Mouse (Mus musculus) urinary bladder, adult 2 months (tissue): ENCODE results near the gene Lrrc8d. TPM values are rescaled to one million over a fixed set of nuclear protein-coding genes. Genes with fewer than 3 reads are reported as not detected.

Source experiments
- DNase-seq: peaks from one replicate; pipeline ENCODE4 v3.0.0; 2022; ENCODE audit warnings: low spot score
- polyA plus RNA-seq: library from polyadenylated mRNA; depleted of rRNA; stranded (reverse); fragments of >200 nt; gene quantifications from 2 replicates; pipeline ENCODE4 v1.2.3, GENCODE M21; 2012

The Lrrc8d gene
- polyA plus RNA-seq, 1 experiment: 2.2 TPM

DNA sequence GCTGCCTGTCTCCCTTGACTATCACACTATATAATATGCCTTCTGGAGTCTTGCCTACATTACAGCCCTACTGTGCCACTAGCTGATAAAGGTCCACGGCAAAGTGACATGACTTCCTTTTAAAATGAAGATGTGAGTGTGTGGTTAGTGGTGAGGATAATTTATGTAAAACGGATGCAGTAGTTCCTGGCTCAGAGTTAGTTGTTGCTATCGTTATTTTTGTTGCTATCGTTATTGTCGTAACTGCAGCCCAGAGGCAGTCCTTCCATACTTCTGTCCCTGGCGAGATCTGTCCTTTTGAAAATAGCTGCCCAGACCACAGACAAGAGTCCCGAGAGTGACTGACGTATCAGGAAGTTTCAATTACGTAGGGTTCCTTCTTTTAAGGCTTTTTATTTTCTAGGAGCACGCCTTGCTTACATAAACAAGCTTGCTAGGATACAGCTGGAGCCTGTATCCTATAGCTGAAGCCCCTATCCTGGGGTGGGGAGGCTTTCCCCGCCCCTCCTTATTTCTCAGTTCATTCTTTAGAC is 18.4 kb downstream of the Lrrc8d start:
- no peak for DNase-seq

DNA sequence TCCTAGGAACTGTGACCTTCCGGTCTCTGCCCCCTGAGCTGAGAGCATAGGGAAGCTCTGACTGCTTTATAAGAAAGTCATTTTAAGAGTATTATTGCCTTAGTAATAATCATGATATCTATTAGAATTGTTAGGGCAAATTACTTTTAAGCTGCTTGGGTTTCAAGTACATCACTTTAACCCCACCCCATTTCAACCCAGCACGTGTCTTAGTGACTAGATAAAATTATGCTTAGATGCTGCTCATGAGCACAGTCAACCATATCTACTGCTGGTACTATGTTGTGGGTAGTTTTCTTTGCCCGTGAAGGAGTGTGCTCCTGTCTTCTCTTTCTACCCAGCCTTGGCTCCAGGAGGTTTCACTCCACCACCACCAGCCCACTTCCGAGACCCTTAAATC is 21.5 kb downstream of the Lrrc8d start:
- DNase-seq: no peak

DNA sequence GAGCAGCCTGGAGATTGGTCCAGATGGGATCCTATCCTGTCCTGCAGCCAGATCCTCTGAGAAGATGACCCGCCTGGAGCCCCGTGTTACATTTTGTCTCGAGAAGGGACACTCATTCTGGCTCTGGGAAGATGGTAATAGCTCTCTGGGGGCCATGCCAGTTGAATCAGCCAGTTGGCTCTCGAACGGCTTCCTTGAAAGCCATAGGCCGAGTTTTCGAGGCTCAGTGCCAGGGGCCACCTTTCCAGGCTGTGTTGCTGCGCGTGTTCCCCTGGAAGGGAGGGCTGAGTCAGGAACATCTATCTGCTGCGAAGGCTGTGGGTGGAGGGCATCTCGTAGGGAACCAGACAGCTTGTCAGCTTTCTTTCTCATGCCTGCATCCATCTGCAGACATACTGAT is 23.0 kb downstream of the Lrrc8d start:
- no peak for DNase-seq

DNA sequence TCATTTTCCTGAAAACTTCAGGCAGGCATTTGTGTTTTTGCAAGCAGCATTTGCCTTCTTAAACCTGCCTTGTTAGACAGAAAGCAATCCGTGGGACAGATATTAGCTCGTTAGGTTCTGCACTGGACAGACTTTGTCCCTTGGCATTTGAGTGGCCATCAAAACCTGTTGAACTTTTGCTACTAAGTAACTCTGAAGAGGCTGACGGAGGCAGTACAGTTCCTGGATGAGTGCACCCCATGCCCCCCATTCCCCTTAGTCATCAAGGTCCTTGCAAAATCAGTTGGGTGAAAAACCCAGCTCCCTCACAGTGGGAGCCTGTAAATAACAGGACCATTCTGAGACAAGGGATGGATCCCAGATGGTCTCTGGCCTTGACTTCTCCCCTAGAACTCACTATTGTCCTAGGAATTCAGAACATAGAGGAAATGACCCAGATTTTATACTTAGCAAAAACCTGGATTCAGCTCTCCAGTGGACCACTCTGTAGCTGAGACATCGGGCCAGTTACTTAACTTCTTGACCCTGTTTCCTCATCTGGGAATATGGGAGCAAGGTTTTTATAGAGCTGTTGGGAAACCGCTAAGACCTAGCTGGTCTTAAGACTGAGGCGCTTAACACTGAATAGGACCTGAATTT is 30.5 kb downstream of the Lrrc8d start:
- DNase-seq: no peak

DNA sequence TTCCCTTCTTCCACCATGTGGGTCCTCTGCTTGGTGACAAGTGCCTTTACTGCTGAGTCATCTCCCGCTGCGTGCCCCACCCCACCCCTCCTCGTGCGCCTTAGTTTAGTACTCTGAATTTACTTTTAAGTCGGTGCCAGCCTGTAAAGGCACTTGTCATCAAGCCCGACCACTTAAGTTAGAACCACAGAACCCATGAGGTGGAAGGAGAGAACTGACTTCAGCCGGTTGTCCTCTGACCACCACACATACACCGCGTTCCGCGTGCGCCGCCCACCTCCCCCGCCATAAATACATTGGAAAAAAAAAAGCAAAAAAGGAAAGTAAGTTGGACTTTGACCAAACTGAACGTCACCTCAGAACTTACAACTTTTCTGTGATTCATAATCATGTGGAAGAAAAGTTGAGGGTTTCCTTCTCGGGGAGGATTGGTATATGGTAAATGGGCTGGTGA is 31.4 kb downstream of the Lrrc8d start:
- DNase-seq: no peak

DNA sequence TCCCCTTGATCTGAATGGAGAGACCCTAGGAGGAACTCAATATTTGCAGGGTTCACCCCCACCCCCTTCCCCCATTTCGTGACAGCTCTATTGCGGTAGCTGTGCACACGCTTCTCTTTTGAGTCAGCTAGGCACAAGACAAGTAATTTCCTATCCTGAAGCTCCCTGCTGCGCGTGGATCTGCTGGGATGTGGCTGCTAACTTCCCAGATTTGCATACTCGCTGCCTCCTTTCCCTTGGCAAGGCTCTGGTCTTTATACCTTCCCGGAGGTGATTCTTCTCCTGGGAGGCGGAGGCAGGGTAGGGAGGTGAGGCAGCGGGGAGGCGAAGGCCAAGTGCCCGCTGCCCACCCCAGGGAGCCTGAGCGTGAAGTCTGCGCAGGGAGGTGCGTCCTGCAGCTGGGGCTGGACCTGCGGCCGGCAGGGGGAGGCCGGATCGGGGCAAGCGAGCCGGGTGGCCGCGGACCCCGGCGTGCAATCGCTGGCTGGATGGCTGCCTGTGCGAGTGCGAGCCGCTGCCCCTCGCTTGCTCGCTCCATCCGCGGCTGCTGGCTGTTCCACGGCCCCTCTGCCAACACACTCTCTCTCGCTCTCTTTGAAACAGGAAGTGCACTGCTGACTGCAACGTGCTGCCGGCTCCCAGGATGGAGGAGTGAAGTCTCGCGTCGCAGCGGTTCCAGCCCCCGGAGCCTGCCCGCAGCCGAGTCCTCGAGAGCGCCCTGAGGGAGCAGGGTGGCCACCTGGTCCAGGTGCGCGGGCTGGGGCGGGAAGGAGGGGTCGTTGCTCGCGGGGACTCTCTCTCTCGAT is 32.1 kb downstream of the Lrrc8d start:
- DNase-seq: peak; percentile 49

DNA sequence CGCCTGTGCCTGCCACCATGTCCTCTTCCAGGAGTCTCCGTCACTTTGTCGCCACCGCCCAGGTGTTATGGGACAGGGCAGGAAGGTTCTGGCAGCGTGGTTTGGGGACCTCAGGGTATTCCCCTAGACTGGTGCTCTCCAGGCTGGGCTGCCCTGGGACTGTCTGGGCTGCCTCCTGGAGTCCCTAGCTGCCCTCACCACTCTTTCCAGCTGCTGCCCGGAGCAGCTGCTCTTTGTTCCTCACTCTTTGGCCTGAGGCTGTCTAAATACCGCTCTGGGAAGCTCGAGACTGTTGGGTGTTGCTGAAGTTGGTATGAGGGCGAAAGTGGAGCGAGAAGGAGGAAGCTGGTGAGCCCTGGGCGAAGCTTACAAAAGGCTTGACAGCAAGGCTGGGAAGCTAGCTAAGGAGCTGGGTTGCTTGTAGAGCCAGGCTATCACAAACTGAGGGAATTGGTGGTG is 32.7 kb downstream of the Lrrc8d start:
- DNase-seq: peak; percentile 28

DNA sequence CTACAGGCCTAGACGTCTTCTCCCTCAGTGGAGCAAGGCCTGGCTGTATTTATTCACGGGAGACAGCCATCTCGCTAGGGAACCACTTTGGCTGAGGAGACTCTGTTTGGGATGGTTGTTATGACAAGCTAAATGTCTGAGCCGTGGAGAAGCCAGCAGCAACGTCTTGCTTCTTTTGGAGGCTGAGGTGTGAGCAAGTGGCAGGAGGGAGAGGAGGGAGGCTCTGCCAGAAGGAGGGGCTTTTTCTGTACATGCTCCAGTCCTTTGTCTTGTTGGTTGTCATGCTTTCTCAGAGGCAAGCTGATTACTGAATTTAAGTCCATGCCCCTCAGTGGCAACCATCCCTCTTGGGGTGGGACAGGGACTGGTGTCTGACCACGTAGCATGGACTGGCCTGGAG is 33.5 kb downstream of the Lrrc8d start:
- DNase-seq: no peak

DNA sequence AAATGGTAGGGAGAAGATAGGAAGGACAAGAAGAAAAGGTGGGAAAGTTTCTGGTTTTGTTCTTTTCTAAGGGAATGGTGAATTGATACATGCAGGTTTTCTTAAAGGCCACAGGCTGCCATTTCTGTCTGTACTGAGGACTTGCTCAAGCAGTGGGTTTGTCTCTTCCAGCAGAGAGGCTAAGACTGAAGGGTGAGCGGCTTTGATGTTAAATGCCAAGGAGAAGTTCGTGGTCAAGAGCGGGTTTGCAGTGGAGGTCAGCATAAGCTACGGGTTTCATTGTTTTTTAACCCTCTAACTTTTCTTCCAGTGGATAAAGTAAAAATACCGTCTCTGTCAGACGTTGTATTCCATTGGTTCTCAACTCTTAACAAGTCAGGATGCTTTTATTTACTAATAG is 36.6 kb downstream of the Lrrc8d start:
- DNase-seq: no peak

DNA sequence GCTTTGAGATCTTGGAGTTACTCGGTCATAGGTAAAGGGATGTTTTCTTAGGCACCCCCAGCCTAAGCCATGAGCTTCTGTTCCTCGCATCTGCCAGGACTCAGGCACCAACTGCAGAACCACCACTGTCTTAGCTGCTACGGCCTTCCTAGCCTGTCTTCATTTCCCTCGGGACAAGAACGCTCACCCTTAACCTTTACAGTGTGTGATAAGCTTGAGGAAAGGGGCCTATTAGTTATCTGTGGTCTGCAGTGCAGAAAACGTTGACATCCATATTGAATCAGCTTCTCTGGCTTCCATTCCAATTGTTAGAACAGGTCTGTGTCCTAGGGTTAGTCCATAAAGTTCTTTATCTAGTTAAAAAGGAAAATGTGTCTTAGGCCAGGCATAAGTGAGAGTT is 37.4 kb downstream of the Lrrc8d start:
- DNase-seq: no peak

DNA sequence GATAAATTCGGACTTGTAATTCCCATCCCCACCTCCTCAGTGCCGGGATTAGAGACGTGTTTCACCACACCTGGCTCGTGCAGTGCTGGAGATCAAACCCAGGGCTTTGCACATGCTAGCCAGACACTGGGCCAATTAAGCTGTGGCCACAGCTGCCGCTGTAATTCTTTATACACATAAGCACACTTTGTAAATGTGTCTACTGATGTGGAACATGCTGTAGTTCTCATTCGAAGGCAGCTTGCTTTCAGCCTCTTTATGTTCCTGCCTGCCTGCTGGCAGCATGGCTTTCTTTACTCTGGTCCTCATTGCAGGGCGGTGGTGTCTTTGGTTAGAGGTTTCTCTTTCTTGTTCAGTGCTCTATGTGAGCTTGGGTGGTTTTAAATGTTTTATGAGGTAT is 40.7 kb downstream of the Lrrc8d start:
- DNase-seq: no peak

DNA sequence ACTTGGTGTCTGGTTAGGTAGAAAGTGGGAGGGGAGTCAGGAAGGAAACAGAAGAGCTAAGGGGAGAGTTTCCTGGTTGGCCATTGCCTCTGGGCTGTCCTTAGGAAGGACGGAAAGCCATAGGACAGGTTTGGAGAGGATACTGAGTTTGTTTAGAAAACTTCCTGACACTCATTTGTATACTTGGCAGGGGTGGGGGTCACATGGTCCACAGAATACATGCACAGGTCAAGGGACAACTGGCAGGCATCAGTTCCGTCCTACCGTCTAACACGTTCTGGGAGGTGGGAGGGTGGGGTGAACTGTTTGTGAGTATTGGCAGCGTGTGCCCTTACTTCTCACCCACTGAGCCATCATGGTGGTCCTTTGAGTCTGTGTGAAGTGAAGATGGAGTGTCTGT is 42.9 kb downstream of the Lrrc8d start:
- no peak for DNase-seq

DNA sequence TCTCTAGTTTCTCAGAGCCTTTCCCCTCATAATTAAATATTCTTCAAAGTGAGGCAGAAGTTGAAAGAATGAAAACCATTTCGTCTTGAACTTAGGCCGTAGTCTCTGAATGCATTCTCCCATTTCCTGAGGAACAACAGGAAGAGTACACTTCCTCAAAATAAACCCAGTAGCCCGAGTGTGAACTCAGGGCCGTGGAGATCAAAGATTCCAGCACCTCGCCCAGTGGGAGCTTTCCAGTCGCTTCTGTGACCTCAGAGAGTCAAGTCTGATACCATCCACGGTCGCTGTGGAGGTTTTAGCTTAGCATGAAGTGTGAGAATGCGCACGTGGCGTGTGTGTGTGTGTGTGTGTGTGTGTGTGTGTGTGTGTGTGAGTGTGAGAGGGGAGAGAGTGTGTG is 45.6 kb downstream of the Lrrc8d start:
- no peak for DNase-seq

DNA sequence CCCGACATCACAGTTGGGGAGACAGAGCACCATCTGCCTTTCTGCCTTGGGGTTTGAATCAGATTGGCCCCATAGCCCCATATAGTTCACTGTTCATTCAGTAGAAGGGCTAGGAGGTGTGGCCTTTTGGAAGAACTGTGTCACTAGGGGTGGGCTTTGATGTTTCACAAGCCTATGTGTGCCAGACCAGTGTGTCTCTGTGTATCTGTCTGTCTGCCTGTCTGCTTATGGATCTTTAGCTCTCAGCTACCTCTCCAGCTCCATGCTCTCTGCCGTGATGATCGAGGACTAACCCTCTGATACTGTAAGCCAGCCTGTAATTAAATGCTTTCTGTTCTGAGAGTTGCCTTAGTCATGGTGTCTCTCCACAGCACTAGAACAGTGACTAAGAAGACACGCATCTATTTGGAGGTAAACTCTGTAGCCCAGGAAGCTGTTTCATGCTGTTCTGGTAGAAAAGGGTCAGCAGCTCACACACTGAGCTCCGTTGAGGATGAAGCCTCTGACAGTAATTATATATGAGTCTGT is 46.2 kb downstream of the Lrrc8d start:
- DNase-seq: no peak

DNA sequence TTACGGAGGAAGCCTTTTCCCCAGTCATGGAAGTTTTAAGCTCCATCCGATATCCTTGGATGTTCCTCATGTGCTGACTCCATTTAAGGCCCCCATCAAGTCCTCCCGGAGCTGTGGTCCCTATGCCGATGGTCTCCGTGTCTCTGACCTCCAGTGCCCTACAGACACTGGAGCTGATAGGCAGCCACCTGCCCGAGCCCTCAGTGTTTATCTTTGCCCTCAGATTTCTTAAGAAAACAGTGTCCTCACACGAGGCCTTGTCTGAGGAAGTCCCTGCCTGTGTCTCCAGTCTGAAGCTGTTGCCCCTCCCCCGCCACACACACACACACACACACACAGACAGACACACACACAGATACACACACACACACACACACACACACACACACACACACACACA is 55.0 kb downstream of the Lrrc8d start:
- no peak for DNase-seq

DNA sequence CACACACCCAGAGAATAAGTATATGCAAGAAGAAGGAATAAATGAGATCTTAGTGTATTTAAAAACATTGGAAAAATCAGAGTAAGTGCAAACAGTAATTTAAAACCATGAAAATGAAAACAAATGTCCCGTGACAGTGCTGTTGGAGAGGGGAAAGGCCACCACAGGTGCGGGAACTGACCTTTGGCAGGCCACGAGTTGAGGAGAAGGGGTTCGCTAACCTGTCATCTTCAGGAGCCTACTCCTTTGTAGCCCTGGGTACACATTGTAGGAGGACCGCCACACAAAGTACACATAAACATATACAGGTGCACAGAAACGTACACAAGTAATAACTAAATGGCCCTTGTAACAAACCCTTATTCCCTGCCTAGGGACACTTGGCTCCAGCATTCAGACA is 55.7 kb downstream of the Lrrc8d start:
- no peak for DNase-seq

DNA sequence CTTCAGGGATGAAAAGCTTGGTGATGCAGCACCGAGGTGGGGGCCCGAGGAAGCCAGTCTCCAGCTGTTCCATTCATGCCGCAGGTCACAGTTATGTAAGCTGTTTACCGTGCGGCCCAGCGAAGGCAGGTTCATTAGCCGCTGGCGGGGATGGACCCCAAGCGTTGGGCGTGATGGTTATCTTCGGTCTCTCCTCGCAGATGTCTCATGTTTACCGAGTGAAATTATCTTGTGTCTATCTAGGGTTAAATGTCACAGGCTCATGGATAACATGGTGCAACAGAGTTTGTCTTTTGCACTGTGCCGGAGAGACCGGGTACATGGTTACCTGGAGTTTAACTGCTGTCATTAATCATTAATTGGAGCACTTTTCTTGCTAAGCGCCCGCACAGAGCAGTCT is 58.2 kb downstream of the Lrrc8d start:
- DNase-seq: no peak

DNA sequence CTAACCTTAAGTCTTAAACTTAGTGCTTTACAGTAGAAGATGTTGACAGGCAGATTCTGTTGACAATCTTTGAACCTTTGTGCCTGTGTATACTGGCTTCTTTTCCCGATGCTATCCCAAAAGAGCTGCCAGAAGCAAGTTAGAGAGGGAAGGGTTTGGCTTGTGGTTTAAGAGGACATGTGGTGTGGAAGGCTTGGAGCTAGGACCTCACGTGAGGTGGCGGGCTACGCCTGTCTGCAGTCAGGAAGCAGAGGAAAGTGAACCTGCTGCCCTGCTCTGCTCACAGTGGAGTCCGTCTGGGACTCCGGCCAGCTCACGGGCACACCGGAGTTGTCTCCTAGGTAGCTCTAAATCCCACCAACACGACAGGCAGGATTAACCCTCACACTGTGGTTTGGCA is 59.1 kb downstream of the Lrrc8d start:
- no peak for DNase-seq

DNA sequence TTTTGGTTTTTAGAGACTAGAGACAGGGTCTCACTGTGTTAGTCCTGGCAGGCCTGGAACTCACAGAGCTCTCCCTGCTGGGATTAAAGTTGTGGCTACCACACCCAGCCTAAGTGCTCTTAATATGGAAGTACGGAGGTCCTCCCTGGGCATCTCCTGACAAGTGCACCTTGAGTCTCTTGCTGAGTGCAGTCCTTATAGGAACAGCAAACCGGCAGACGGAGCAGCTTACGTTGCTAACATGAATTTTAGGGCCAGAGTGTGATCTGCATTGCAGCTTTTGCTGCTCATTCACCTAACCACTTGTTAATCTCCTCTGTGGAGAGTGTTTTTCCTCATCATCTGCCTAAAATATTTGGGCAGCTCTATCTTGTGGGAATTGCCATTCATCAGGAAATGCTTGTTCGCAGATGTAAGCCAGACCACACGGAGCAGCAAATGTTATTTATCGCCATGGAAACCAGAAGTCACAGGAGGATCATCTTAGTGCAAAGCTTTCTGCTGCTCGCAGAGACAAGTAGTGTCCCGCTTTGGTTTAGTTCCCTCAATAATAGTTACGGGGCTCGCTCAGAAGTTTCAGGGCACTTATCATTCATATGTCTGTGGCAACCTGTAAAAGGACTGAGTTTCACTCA is 62.2 kb downstream of the Lrrc8d start:
- DNase-seq: no peak

DNA sequence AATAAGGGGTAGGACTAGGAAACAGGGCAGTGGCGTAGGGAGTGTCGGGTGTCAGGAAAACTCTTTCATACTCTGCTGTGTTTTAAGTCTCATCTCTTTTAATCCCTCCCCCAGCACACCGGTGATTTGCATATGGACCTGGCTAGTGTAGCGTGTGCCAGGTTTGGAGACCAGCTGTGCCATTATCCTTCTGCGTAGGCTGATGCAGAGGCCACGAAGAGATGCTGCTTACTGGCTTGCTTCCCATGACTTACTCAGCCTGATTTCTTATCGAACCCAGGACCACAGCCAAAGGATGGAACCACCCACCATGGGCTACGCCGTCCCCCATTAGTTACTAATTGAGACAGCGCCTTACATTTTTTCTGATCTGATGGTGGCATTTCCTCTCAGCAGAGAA is 64.6 kb downstream of the Lrrc8d start:
- no peak for DNase-seq

DNA sequence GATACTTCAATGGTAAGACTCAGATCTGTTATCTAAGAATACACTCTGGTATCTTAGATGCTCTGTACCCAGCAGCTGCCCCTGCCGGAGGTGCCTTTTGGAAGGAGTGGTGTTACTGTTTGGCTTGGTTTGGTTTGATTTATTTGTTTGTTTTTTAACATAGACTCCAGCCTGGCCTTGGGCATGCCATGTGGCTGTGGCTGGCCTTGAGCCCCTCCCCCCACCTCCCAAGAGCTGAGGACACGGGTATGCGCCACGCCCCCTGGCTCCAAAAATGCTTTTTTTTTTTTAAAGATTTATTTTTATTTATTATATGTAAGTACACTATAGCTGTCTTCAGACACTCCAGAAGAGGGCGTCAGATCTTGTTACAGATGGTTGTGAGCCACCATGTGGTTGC is 65.6 kb downstream of the Lrrc8d start:
- no peak for DNase-seq

DNA sequence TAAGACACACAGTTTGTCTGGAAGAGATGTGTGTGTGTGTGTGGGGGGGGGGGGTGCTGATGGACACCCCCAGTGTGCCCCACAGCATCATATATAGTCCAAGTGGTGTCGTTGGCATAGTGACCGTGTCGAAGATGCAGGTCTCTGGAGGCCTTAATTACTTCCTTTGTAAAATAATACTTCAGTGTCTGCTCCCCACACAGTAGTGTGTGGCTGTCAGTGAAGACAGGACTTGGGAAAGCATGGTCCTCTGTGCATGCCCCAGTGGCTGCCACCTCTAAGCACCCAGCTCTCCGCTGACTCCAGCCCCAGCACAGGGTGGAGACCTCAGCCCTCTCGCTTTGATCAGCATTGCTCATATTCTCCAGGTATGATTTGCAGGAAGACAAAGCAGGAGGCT is 76.6 kb downstream of the Lrrc8d start:
- DNase-seq: no peak
